Mouse (Mus musculus): ENCODE measurements around the gene Ctcfl. TPM values are rescaled to one million over a fixed set of nuclear protein-coding genes. Genes with fewer than 3 reads are reported as not detected.
"Not testable (repeated sequence)": the region's sequence is repeated elsewhere in the genome, so short reads cannot be mapped to it uniquely, and the experiment has no call there.

The Ctcfl gene
- polyA plus RNA-seq, 1 experiment from 2014 or later, result 0.04 TPM

GRCm38 (mm10) chr2:173097337-173097736 lies 22.0 kb downstream of the Ctcfl start:
- DNase-seq (ENCODE audit: low spot score); H3K9me3 ChIP-seq; H3K4me3 ChIP-seq; H3K36me3 ChIP-seq; H3K27me3 ChIP-seq (ENCODE audit: insufficient read depth, poor library complexity, severe bottlenecking); H3K27ac ChIP-seq; H3K4me1 ChIP-seq (replicated peaks): not testable (repeated sequence)
- WGBS, result 90% methylated on average over 10 of the region's 10 CpGs

GRCm38 (mm10) chr2:173089437-173089836 lies 29.9 kb downstream of the Ctcfl start:
- Histone ChIP-seq H3K4me3 (no peak overlapping the region), H3K27me3 (ENCODE audit: insufficient read depth, poor library complexity, severe bottlenecking) (no peaks in the 10 kb centered on the region), H3K9me3 (no peaks in the 10 kb centered on the region), H3K4me1 (replicated peaks) (peaks cover 3% of the 10 kb centered on the region; the same call in 1 of the 2 replicates), H3K27ac (no peak overlapping the region), H3K36me3 (no peaks in the 10 kb centered on the region)
- DNase-seq (ENCODE audit: low spot score), result peak; percentile 88
- 26% methylated on average over 6 of the region's 6 CpGs for WGBS

- DNase-seq (ENCODE audit: low spot score), result no peak
- no peak overlapping the region for H3K27ac ChIP-seq
- no peaks in the 10 kb centered on the region for H3K36me3 ChIP-seq
- peaks cover 14% of the 10 kb centered on the region for H3K4me1 ChIP-seq (replicated peaks)
- H3K4me3 ChIP-seq, result no peak overlapping the region
- no peaks in the 10 kb centered on the region for H3K9me3 ChIP-seq
- 63% methylated on average over 13 of the region's 13 CpGs for WGBS
- no peaks in the 10 kb centered on the region for H3K27me3 ChIP-seq (ENCODE audit: insufficient read depth, poor library complexity, severe bottlenecking)
These were observed 31.9 kb downstream of the Ctcfl start for GRCm38 (mm10) chr2:173087405-173087804.

GRCm38 (mm10) chr2:173085763-173086162 lies 33.6 kb downstream of the Ctcfl start:
- Histone ChIP-seq H3K9me3 (no peaks in the 10 kb centered on the region), H3K4me1 (replicated peaks) (peaks cover 17% of the 10 kb centered on the region), H3K36me3 (no peaks in the 10 kb centered on the region), H3K27ac (no peak overlapping the region), H3K4me3 (no peak overlapping the region), H3K27me3 (ENCODE audit: insufficient read depth, poor library complexity, severe bottlenecking) (0 out of 2 replicates have a peak, but pooled peaks cover under 1% of the 10 kb centered on the region)
- no peak for DNase-seq (ENCODE audit: low spot score)
- 89% methylated on average over 9 of the region's 9 CpGs for WGBS

GRCm38 (mm10) chr2:173084871-173085270 lies 34.5 kb downstream of the Ctcfl start:
- no peak for DNase-seq (ENCODE audit: low spot score)
- H3K36me3 ChIP-seq, result no peaks in the 10 kb centered on the region
- H3K4me1 ChIP-seq (replicated peaks), result peaks cover 20% of the 10 kb centered on the region
- WGBS, result 97% methylated on average over 11 of the region's 11 CpGs
- H3K4me3 ChIP-seq, result no peak overlapping the region
- peaks cover 8% of the 10 kb centered on the region; the same call in 1 of the 2 replicates for H3K27me3 ChIP-seq (ENCODE audit: insufficient read depth, poor library complexity, severe bottlenecking)
- no peak overlapping the region for H3K27ac ChIP-seq
- no peaks in the 10 kb centered on the region for H3K9me3 ChIP-seq

GRCm38 (mm10) chr2:173083712-173084475 lies 35.4 kb downstream of the Ctcfl start:
- 21% methylated on average over 13 of the region's 13 CpGs for WGBS
- Histone ChIP-seq H3K4me1 (replicated peaks) (peaks cover 17% of the 10 kb centered on the region), H3K27ac (peak overlapping the region; percentile 23; the same call in 1 of the 2 replicates), H3K27me3 (ENCODE audit: insufficient read depth, poor library complexity, severe bottlenecking) (peaks cover 10% of the 10 kb centered on the region; the same call in 1 of the 2 replicates), H3K9me3 (no peaks in the 10 kb centered on the region), H3K4me3 (no peak overlapping the region), H3K36me3 (no peaks in the 10 kb centered on the region)
- DNase-seq (ENCODE audit: low spot score), result peak; percentile 25

GRCm38 (mm10) chr2:173083106-173083505 lies 36.2 kb downstream of the Ctcfl start:
- H3K9me3 ChIP-seq, result no peaks in the 10 kb centered on the region
- H3K27me3 ChIP-seq (ENCODE audit: insufficient read depth, poor library complexity, severe bottlenecking), result peaks cover 10% of the 10 kb centered on the region; the same call in 1 of the 2 replicates
- peaks cover 17% of the 10 kb centered on the region for H3K4me1 ChIP-seq (replicated peaks)
- no peak for DNase-seq (ENCODE audit: low spot score)
- H3K27ac ChIP-seq, result no peak overlapping the region
- H3K4me3 ChIP-seq, result no peak overlapping the region
- no peaks in the 10 kb centered on the region for H3K36me3 ChIP-seq
- WGBS, result 82% methylated on average over 9 of the region's 9 CpGs

GRCm38 (mm10) chr2:173082706-173083105 lies 36.6 kb downstream of the Ctcfl start:
- Histone ChIP-seq H3K4me1 (replicated peaks) (peaks cover 17% of the 10 kb centered on the region), H3K4me3 (no peak overlapping the region), H3K9me3 (no peaks in the 10 kb centered on the region), H3K27me3 (ENCODE audit: insufficient read depth, poor library complexity, severe bottlenecking) (peaks cover 10% of the 10 kb centered on the region; the same call in 1 of the 2 replicates), H3K27ac (no peak overlapping the region), H3K36me3 (no peaks in the 10 kb centered on the region)
- WGBS, result 83% methylated on average over 3 of the region's 3 CpGs
- no peak for DNase-seq (ENCODE audit: low spot score)

- Histone ChIP-seq H3K4me3 (no peak overlapping the region), H3K27me3 (ENCODE audit: insufficient read depth, poor library complexity, severe bottlenecking) (peaks cover 10% of the 10 kb centered on the region; the same call in 1 of the 2 replicates), H3K36me3 (no peaks in the 10 kb centered on the region), H3K4me1 (replicated peaks) (peaks cover 17% of the 10 kb centered on the region), H3K27ac (no peak overlapping the region), H3K9me3 (no peaks in the 10 kb centered on the region)
- peak; percentile 81 for DNase-seq (ENCODE audit: low spot score)
- 35% methylated on average over 10 of the region's 10 CpGs for WGBS
These were observed 38.5 kb downstream of the Ctcfl start for GRCm38 (mm10) chr2:173080785-173081241.

GRCm38 (mm10) chr2:173079766-173080549 lies 39.4 kb downstream of the Ctcfl start:
- no peak overlapping the region for H3K27ac ChIP-seq

GRCm38 (mm10) chr2:173076921-173077320 lies 42.4 kb downstream of the Ctcfl start:
- Histone ChIP-seq H3K9me3 (0 out of 2 replicates have a peak, but pooled peaks cover 4% of the 10 kb centered on the region), H3K36me3 (no peaks in the 10 kb centered on the region), H3K27ac (no peak overlapping the region), H3K27me3 (ENCODE audit: insufficient read depth, poor library complexity, severe bottlenecking) (peaks cover 10% of the 10 kb centered on the region; the same call in 1 of the 2 replicates), H3K4me3 (no peak overlapping the region), H3K4me1 (replicated peaks) (peaks cover 6% of the 10 kb centered on the region; the same call in 1 of the 2 replicates)
- DNase-seq (ENCODE audit: low spot score), result no peak
- WGBS, result 78% methylated on average over 9 of the region's 9 CpGs

More at GRCm38 (mm10) chr2:173079766-173080549, 39.4 kb downstream of the Ctcfl start:
- no peaks in the 10 kb centered on the region for H3K36me3 ChIP-seq
- H3K4me1 ChIP-seq (replicated peaks), result peaks cover 17% of the 10 kb centered on the region
- H3K27me3 ChIP-seq (ENCODE audit: insufficient read depth, poor library complexity, severe bottlenecking), result peaks cover 10% of the 10 kb centered on the region; the same call in 1 of the 2 replicates
- DNase-seq (ENCODE audit: low spot score), result no peak
- no peaks in the 10 kb centered on the region for H3K9me3 ChIP-seq
- WGBS, result 62% methylated on average over 10 of the region's 10 CpGs
- H3K4me3 ChIP-seq, result no peak overlapping the region

GRCm38 (mm10) chr2:173073666-173074065 lies 45.7 kb downstream of the Ctcfl start:
- 84% methylated on average over 5 of the region's 5 CpGs for WGBS
- Histone ChIP-seq H3K4me3 (no peak overlapping the region), H3K27me3 (ENCODE audit: insufficient read depth, poor library complexity, severe bottlenecking) (no peaks in the 10 kb centered on the region), H3K36me3 (no peaks in the 10 kb centered on the region), H3K9me3 (peaks cover 4% of the 10 kb centered on the region; the same call in 1 of the 2 replicates), H3K27ac (no peak overlapping the region), H3K4me1 (replicated peaks) (no peaks in the 10 kb centered on the region)
- DNase-seq (ENCODE audit: low spot score), result no peak
